Mouse (Mus musculus): ENCODE data around the gene Dll1. TPM values are rescaled to one million over a fixed set of nuclear protein-coding genes. Genes with fewer than 3 reads are reported as not detected.
A peak's percentile ranks its signal among the peaks of the same experiment; 100 is the strongest.

Gene Dll1
- polyA plus RNA-seq, 1 experiment from 2014 or later: 14.2 TPM

GRCm38 (mm10) chr17:15354006-15354405 is 22.7 kb downstream of the Dll1 start:
- Histone ChIP-seq H3K36me3 (no peaks in the 10 kb centered on the region), H3K27me3 (replicated peaks) (no peaks in the 10 kb centered on the region), H3K4me1 (no peaks in the 10 kb centered on the region), H3K4me2 (no peak overlapping the region), H3K27ac (no peak overlapping the region), H3K9ac (no peak overlapping the region), H3K9me3 (no peaks in the 10 kb centered on the region), H3K4me3 (replicated peaks) (no peak overlapping the region)
- 69% methylated on average over 2 of the region's 2 CpGs for WGBS
- no peak for ATAC-seq (ENCODE audit: insufficient read depth, low FRiP score, low read depth)

GRCm38 (mm10) chr17:15352869-15353610 is 23.6 kb downstream of the Dll1 start:
- Histone ChIP-seq H3K4me1 (no peaks in the 10 kb centered on the region), H3K27me3 (replicated peaks) (no peaks in the 10 kb centered on the region), H3K4me3 (replicated peaks) (no peak overlapping the region), H3K27ac (no peak overlapping the region), H3K9ac (no peak overlapping the region), H3K9me3 (no peaks in the 10 kb centered on the region), H3K36me3 (no peaks in the 10 kb centered on the region), H3K4me2 (no peak overlapping the region)
- ATAC-seq (ENCODE audit: insufficient read depth, low FRiP score, low read depth): no peak
- WGBS: 58% methylated on average over 10 of the region's 10 CpGs

- H3K27me3 ChIP-seq (replicated peaks): no peaks in the 10 kb centered on the region
- H3K36me3 ChIP-seq: no peaks in the 10 kb centered on the region
- no peak overlapping the region for H3K27ac ChIP-seq
- H3K4me2 ChIP-seq: no peak overlapping the region
- WGBS: 61% methylated on average over 2 of the region's 2 CpGs
- no peak overlapping the region for H3K4me3 ChIP-seq (replicated peaks)
- no peak overlapping the region for H3K9ac ChIP-seq
- no peak for ATAC-seq (ENCODE audit: insufficient read depth, low FRiP score, low read depth)
- no peaks in the 10 kb centered on the region for H3K4me1 ChIP-seq
- H3K9me3 ChIP-seq: no peaks in the 10 kb centered on the region
These were observed 26.5 kb downstream of the Dll1 start for GRCm38 (mm10) chr17:15350152-15350551.

GRCm38 (mm10) chr17:15343071-15343822 is 33.4 kb downstream of the Dll1 start:
- Histone ChIP-seq H3K27ac (no peak overlapping the region), H3K9ac (no peak overlapping the region), H3K36me3 (no peaks in the 10 kb centered on the region), H3K4me2 (no peak overlapping the region), H3K27me3 (replicated peaks) (no peaks in the 10 kb centered on the region), H3K4me3 (replicated peaks) (no peak overlapping the region), H3K9me3 (no peaks in the 10 kb centered on the region), H3K4me1 (no peaks in the 10 kb centered on the region)
- ATAC-seq (ENCODE audit: insufficient read depth, low FRiP score, low read depth): no peak
- 32% methylated on average over 14 of the region's 14 CpGs for WGBS

GRCm38 (mm10) chr17:15337906-15338305 is 38.8 kb downstream of the Dll1 start:
- Histone ChIP-seq H3K9me3 (no peaks in the 10 kb centered on the region), H3K4me3 (replicated peaks) (no peak overlapping the region), H3K4me1 (no peaks in the 10 kb centered on the region), H3K9ac (no peak overlapping the region), H3K27ac (no peak overlapping the region), H3K27me3 (replicated peaks) (no peaks in the 10 kb centered on the region), H3K36me3 (no peaks in the 10 kb centered on the region), H3K4me2 (no peak overlapping the region)
- 95% methylated on average over 1 of the region's 1 CpGs for WGBS
- no peak for ATAC-seq (ENCODE audit: insufficient read depth, low FRiP score, low read depth)

GRCm38 (mm10) chr17:15329740-15330318 is 46.8 kb downstream of the Dll1 start:
- Histone ChIP-seq H3K9me3 (no peaks in the 10 kb centered on the region), H3K4me2 (no peak overlapping the region), H3K27ac (no peak overlapping the region), H3K4me3 (replicated peaks) (no peak overlapping the region), H3K27me3 (replicated peaks) (no peaks in the 10 kb centered on the region), H3K36me3 (no peaks in the 10 kb centered on the region), H3K4me1 (peaks cover 2% of the 10 kb centered on the region; the same call in 1 of the 2 replicates), H3K9ac (no peak overlapping the region)
- no peak for ATAC-seq (ENCODE audit: insufficient read depth, low FRiP score, low read depth)
- WGBS: 81% methylated on average over 10 of the region's 10 CpGs

- Histone ChIP-seq H3K4me3 (replicated peaks) (no peak overlapping the region), H3K9ac (no peak overlapping the region), H3K4me1 (peaks cover 11% of the 10 kb centered on the region; the same call in 1 of the 2 replicates), H3K9me3 (no peaks in the 10 kb centered on the region), H3K36me3 (no peaks in the 10 kb centered on the region), H3K4me2 (no peak overlapping the region), H3K27ac (no peak overlapping the region), H3K27me3 (replicated peaks) (no peaks in the 10 kb centered on the region)
- WGBS: 68% methylated on average over 5 of the region's 5 CpGs
- no peak for ATAC-seq (ENCODE audit: insufficient read depth, low FRiP score, low read depth)
These were observed 49.6 kb downstream of the Dll1 start for GRCm38 (mm10) chr17:15327106-15327505.

GRCm38 (mm10) chr17:15325976-15326842 is 50.5 kb downstream of the Dll1 start:
- no peaks in the 10 kb centered on the region for H3K36me3 ChIP-seq
- H3K27me3 ChIP-seq (replicated peaks): no peaks in the 10 kb centered on the region
- no peak overlapping the region for H3K4me2 ChIP-seq
- H3K9ac ChIP-seq: no peak overlapping the region
- ATAC-seq (ENCODE audit: insufficient read depth, low FRiP score, low read depth): no peak
- H3K27ac ChIP-seq: no peak overlapping the region; the same call in 1 of the 2 replicates
- WGBS: 56% methylated on average over 10 of the region's 10 CpGs
- H3K4me1 ChIP-seq: peaks cover 11% of the 10 kb centered on the region; the same call in 1 of the 2 replicates
- H3K4me3 ChIP-seq (replicated peaks): no peak overlapping the region
- no peaks in the 10 kb centered on the region for H3K9me3 ChIP-seq

GRCm38 (mm10) chr17:15323191-15323834 is 53.4 kb downstream of the Dll1 start:
- WGBS: 63% methylated on average over 9 of the region's 9 CpGs
- peak overlapping the region; percentile 26; the same call in 1 of the 2 replicates for H3K27ac ChIP-seq
- ATAC-seq (ENCODE audit: insufficient read depth, low FRiP score, low read depth): peak; percentile 47; the same call in 1 of the 2 replicates

More at GRCm38 (mm10) chr17:15323191-15323834, 53.4 kb downstream of the Dll1 start:
- peaks cover 11% of the 10 kb centered on the region; the same call in 1 of the 2 replicates for H3K4me1 ChIP-seq
- H3K9me3 ChIP-seq: no peaks in the 10 kb centered on the region
- no peak overlapping the region for H3K4me2 ChIP-seq
- H3K27me3 ChIP-seq (replicated peaks): no peaks in the 10 kb centered on the region
- H3K4me3 ChIP-seq (replicated peaks): no peak overlapping the region
- H3K9ac ChIP-seq: no peak overlapping the region
- no peaks in the 10 kb centered on the region for H3K36me3 ChIP-seq

All from stomach, embryonic 15.5 days (tissue).